Mouse (Mus musculus) thymus, postnatal 36 days (tissue): ENCODE results near the gene Lrp11.
"Not testable (repeated sequence)": the region's sequence is repeated elsewhere in the genome, so short reads cannot be mapped to it uniquely, and the experiment has no call there.

ENCODE experiments used
- DNase-seq, 2 experiments: peaks; one replicate each; pipeline ENCODE4 v3.0.0; 2022; ENCODE audit warnings: mixed read lengths in 2 of 2

Gene Lrp11

DNA sequence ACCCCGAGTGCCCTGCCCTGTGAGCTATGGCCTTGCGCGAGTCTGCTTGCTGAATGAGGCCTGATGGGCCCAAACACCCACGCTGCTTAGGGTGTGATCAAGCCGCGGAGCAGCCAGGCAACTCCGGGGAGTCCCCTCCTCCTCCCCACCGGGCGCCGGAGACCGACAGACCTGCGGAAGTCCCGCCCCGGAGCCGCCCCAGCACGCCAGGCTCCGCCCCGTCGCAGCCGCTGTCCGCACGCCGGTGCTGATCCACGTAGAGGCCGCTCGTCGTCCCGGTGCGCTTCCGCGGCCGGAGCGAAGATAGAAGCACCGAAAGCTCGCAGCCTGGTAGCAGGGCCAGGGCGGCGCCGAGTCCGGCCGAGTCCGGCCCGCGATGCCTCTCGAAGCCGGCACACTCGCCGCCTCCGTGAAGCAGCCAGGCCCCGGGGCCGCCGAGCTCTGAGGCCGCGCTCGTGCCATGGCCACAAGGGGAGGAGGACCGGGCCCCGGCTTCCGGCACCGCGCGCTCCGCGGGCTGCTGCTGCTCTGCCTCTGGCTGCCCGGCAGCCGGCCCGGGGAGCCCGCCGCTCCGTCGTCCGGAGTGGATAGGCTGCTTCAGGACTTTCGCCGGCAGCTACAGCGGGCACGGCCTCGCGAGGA, at the start of gene Lrp11:
TSS of gene Lrp11 (plus strand) at position 209 of the 642 bp plus-strand sequence.
- peak; percentile 92 to 94 for DNase-seq

GRCm38 (mm10) chr10:7578002-7578401, 11.6 kb upstream of the Lrp11 start:
- DNase-seq: peak; percentile 49 to 56

DNA sequence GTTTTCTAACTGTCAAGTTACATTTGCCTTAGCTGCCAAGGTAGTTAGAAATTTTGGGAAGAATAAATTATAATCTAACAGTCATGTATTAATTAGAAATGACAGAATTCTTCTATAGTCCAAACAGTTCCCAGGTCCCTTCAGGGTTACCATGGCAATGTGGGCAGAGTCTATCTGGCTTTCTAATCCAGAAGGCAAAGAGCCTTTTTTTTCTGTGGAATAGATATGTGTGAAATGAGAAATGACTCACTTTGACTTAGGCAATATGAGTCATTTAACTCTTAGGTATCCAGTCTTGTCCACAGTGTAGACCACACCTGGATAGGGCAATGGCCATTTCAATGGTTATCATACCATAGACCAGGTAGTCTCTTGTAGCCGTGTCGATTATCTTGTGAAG, 8.2 kb upstream of the Lrp11 start:
- no peak for DNase-seq

DNA sequence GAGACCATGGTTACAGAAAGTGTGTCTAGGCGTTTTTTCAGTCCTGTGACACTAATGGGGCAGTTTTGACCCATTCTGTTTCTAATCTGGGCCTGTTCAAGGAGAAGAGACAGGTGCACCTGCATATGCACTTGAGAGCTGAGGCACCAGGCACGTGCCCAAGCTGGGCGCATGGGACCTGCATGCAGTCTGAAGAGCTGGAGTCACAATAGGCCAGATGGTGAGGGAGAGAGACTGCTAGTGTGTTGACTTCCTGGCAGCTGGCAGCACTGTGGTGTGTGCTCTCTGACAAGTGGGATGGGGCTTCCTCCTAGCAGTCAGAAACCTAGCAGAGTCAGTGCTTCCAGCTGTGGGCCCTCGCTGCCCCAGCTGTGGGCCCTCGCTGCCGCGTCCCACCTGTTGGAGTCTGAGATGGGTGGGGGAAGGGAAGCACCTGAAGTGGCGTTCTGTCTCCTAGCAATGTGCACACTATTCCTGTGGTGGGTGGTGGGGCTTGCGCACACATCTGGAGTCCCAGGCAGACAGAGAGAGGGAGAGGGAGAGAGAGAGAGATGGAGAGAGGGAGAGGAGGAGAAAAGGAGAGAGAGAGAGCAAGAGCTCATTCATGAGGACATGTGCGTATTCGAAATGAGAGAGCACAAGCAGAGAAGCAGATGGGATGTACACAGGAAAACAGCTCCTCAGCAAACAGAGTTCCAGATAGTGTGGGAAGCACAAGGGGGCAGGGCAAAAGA, 7.3 kb upstream of the Lrp11 start:
- peak; percentile 52 to 80 for DNase-seq

GRCm38 (mm10) chr10:7582891-7583557, 6.6 kb upstream of the Lrp11 start:
- DNase-seq: no peak

DNA sequence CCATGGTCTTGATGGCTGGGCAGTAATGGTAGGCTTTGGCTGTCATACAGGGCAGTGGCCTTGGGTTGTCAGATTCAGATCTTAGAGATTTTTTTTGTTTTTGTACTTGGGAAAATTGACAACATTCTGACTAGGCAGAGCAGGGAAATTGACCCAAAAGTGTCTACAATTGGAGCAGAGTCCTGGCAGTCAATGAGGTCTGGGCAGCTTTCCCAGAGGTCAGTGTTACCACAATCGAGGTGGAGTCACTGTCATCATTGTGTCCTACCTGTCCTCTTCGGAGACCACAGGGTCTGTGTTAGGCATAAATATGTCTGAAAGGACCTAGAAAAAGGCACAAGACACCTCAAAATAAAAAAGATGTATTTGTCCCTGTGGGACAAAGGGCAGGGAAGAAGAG, 2.8 kb upstream of the Lrp11 start:
- DNase-seq: no peak

DNA sequence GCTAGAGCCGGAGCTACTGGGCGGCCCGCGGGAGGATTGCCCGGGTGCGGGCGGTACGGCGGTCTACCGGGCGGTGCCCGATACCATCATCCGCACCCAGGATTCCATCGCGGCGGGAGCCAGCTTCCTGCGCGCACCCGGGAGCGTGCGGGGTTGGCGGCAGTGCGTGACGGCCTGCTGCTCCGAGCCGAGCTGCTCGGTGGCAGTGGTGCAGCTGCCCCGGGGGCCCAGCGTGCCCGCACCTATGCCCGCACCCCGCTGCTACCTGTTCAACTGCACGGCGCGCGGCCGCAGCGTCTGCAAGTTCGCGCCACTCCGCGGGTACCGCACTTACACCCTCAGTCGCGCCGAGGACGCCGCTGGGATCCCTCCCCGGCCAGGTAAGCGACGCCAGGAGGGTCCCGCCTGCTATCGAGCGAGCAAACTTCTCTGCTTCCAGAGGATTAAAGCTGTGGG, 662 bp downstream of the Lrp11 start:
- DNase-seq: peak in 1 of 2 experiments; percentile 8

- no peak for DNase-seq
Measured at GRCm38 (mm10) chr10:7590792-7591191, 1.2 kb downstream of the Lrp11 start.

DNA sequence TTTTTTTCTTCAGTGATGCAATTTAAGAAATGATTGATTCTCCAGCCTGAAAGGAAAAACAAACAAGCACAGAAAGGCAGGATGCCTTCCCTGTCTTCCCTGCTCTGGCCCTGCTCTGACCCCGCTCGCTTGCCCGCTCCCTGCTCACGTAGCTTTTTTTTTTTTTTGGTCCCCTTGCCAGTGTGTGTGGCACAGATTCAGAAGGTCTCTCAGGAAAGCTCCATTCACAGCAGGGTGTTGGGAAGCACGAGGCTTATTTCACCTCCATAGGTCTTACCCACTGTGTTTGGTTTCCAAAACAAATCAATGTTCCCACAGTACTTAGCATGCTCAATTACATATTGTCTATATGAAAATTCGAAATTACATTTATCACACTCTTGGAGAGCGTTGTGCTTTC, 5.2 kb downstream of the Lrp11 start:
- no peak for DNase-seq

DNA sequence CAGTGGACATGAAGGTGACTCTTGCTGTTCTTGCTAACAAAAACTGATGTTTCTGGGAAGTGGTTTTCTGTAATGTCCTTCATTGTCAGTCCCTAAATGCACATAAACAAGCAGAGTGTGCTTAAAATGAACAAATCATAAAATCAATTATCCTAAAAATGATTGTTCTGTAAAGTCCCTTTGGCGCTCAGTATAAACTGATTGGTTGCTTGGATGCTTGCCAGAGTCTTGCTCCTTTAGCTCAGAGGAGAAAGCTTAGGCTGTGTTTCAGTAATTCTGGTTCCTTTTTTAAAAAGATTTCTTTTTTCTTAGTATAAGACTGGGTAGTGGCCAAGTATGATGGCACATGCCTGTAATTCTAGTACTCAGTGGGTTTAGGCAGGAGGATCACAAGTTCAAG, 6.7 kb downstream of the Lrp11 start:
- no peak for DNase-seq

DNA sequence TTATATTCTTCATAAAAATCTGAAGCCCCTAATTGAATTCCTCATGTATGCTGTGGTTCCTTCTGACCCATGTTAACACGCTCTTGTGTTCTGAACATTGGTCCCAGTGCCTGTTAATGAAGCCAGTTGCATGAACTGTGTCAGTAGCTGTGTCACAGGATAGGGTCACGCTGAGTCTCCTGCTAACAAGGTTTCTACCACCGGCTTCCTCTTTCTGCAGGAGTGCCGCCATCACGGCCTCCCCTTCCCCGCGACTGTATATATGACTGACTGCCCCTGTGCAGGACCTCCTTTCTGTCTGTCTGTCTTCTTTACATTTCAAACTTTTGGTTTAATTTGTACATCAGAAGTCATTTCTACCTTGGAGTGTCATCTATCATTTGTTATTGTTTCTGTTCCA, 8.6 kb downstream of the Lrp11 start:
- DNase-seq: no peak

DNA sequence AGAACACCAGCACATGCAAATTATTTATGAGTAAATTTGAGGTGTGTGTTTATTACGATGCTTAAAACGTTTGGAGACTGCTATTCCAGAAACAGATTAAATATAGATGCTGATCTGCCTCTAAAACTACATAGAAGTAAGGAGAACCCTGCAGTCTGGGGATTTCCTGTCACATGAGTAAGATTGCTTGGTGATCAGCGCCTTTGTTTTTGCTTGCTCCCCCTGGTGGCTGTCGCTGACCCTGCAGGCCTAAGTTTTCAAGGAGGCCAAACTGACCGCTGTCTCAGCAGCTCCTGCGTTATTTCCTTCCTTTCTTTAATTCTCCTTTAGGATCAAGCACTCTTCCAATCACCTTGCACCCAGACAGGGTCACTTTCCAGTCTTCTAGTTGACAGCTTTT, 11.0 kb downstream of the Lrp11 start:
- DNase-seq: peak; percentile 70 to 79

DNA sequence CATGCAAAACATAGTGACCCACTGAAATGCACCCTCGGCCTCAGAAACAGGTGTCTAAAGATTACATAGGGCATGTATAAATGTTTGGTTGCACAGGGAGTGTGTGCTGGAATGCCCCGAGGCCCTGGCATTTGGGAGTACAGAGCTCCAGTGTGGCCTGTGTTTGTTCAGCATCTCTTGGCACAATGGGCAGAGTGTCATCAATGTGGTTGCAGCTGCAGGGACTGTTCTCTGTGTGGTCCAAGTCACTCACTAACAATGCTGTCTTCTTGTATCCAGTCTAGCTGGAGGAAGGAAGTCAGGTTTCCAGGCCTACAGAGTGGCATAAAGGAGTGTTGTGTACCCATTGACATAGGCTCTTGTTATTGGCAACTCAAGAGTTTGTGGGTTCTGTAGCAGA, 15.6 kb downstream of the Lrp11 start:
- no peak for DNase-seq

DNA sequence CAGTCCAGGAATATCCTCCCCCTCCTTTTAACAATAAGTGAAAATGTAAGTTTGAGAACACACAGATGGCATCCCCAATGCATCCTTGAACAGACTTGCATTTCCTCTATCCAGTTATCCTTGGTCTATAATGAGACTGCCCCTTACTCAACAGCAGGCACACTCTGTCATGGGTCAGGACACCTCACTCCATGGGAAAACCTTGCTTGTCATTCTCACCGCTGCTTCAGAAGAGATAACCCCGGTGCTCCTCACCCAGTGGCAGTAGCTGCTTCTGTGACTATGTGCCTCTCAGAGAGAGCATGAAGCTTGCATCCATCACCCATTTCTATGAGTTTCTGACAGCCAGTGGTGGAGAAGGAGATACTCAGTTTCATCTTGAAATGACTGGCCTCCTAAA, 16.8 kb downstream of the Lrp11 start:
- DNase-seq: no peak

DNA sequence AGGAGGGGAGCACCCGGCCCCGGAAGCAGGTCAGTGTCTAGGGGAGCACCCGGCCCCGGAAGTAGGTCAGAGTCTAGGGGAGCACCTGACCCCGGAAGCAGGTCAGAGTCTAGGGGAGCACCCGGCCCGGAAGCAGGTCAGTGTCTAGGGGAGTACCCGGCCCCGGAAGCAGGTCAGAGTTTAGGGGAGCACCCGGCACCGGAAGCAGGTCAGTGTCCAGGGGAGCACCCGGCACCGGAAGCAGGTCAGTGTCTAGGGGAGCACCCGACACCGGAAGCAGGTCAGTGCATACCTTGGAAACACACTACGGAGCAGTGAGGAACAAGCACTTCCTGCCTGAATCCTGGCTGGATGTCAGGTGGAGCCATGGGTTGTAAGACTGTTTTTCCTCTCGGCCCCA, 19.0 kb downstream of the Lrp11 start:
- no peak for DNase-seq

DNA sequence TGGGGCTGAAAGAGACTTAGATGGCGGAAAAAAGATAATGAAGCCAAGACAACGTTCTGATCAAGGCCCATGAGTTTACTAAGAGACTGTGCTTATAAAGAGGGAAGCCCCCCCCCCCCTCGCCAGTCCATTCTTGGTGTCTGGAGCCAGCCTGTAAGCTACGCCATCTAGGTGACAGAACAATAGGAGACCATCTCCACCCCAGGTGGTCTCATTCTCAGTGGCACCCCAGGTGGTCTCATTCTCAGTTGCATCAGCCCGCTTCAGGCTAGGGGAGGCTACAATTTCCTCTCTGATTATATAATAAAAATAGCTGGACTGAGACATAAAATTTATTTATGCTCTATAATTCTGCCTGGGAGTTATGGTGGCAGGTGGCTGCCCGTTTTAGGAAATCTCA, 22.0 kb downstream of the Lrp11 start:
- no peak for DNase-seq

DNA sequence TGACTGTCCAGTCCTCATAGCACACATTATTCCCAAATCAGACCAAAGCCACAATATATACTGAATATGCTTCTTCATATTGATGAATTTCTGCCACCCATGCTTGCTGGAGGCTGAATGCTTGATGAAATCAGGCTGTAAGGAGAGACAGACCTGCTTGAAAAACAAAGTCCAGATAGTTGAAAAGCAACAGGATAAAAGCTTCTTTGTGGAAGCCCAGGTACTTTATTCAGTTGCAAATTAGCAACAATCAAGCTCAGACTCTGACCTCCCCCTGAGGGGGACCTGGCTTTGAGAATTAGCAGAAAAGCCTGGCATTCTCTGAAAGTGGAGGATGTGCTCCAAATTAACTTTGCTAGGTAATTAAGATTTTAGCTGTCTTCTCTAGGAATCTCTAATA, 22.6 kb downstream of the Lrp11 start:
- not testable (repeated sequence) for DNase-seq

- no peak for DNase-seq
Measured at GRCm38 (mm10) chr10:7614834-7615233, 25.2 kb downstream of the Lrp11 start.

DNA sequence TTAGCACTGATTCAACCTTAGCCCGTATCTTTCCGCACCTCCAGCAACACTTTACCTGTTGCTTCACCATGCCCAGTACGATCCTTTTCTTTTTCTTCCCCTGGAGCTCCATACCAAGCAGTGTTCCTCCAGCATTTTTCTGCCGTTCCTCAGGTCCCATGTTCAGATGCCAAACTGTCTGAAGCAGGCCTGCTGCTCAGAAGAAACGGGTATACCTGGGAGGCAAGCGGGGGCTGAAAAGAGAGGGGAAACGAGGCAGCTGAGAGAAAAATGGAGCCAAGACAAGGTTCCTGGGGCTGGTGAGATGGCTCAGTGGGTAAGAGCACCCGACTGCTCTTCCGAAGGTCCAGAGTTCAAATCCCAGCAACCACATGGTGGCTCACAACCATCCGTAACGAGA, 27.5 kb downstream of the Lrp11 start:
- not testable (repeated sequence) for DNase-seq

- not testable (repeated sequence) for DNase-seq
Measured at GRCm38 (mm10) chr10:7617556-7617955, 28.0 kb downstream of the Lrp11 start.

GRCm38 (mm10) chr10:7619821-7620241, 30.2 kb downstream of the Lrp11 start:
- DNase-seq: no peak

DNA sequence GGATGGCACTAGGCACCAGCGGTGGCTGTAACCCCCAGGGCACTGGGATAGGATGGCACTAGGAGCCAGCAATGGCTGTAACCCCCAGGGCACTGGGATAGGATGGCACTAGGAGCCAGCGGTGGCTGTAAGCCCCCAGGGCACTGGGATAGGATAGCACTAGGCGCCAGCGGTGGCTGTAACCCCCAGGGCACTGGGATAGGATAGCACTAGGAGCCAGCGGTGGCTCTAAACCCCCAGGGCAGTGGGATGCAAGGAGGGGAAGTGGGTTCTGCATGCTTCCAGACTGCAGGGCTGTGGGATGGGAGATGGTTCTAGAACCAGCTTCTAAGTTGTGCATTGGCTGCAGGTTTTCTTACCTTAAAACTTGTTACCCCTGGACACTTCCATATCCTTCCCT, 31.1 kb downstream of the Lrp11 start:
- DNase-seq: no peak

- DNase-seq: no peak
Measured at GRCm38 (mm10) chr10:7622378-7622777, 32.8 kb downstream of the Lrp11 start.
